Mouse (Mus musculus): ENCODE measurements around the gene Rom1.
"Not testable (repeated sequence)": the region's sequence is repeated elsewhere in the genome, so short reads cannot be mapped to it uniquely, and the experiment has no call there.

Gene Rom1

GRCm38 (mm10) chr19:8929224-8930088 is at the start of gene Rom1, which contains the start of gene Eml3:
Gene Rom1 (minus strand): TSS chr19:8929356.
Gene Eml3 (plus strand): TSS chr19:8929552.
- peak; percentile 87 for DNase-seq

- no peak for DNase-seq
These were observed 47.4 kb upstream of the Rom1 start for GRCm38 (mm10) chr19:8976535-8976934.

GRCm38 (mm10) chr19:8975491-8975890 is 46.3 kb upstream of the Rom1 start:
- no peak for DNase-seq

GRCm38 (mm10) chr19:8974638-8975037 is 45.5 kb upstream of the Rom1 start:
- DNase-seq = no peak

GRCm38 (mm10) chr19:8972491-8972890 is 43.3 kb upstream of the Rom1 start:
- DNase-seq = not testable (repeated sequence)

- no peak for DNase-seq
These were observed 38.7 kb upstream of the Rom1 start for GRCm38 (mm10) chr19:8967893-8968292.

GRCm38 (mm10) chr19:8967373-8967743 is 38.2 kb upstream of the Rom1 start:
- no peak for DNase-seq

GRCm38 (mm10) chr19:8966590-8967372 is 37.6 kb upstream of the Rom1 start, which contains the start of gene Eef1g:
Gene Eef1g (plus strand): TSS chr19:8967041.
- DNase-seq = peak; percentile 100

- DNase-seq = no peak
These were observed 37.0 kb upstream of the Rom1 start for GRCm38 (mm10) chr19:8966198-8966589.

- DNase-seq = peak; percentile 76
These were observed 36.6 kb upstream of the Rom1 start for GRCm38 (mm10) chr19:8965771-8966170.

GRCm38 (mm10) chr19:8965075-8965474 is 35.9 kb upstream of the Rom1 start:
- DNase-seq = peak; percentile 63

- no peak for DNase-seq
These were observed 33.1 kb upstream of the Rom1 start for GRCm38 (mm10) chr19:8962256-8962655.

- no peak for DNase-seq
These were observed 25.0 kb upstream of the Rom1 start for GRCm38 (mm10) chr19:8954171-8954570.

GRCm38 (mm10) chr19:8953135-8954039 is 24.2 kb upstream of the Rom1 start, which contains the start of gene Tut1:
Gene Tut1 (plus strand): TSS chr19:8953847.
- peak; percentile 91 for DNase-seq

- DNase-seq = no peak
These were observed 23.1 kb upstream of the Rom1 start for GRCm38 (mm10) chr19:8952241-8952640.

- no peak for DNase-seq
These were observed 21.0 kb upstream of the Rom1 start for GRCm38 (mm10) chr19:8950190-8950589.

GRCm38 (mm10) chr19:8946929-8947328 is 17.8 kb upstream of the Rom1 start:
- DNase-seq = no peak

GRCm38 (mm10) chr19:8945251-8945650 is 16.1 kb upstream of the Rom1 start:
- DNase-seq = no peak

GRCm38 (mm10) chr19:8944750-8945149 is 15.6 kb upstream of the Rom1 start:
- DNase-seq = no peak

- no peak for DNase-seq
These were observed 14.9 kb upstream of the Rom1 start for GRCm38 (mm10) chr19:8944062-8944461.

- DNase-seq = no peak
These were observed 13.9 kb upstream of the Rom1 start for GRCm38 (mm10) chr19:8943047-8943446.

- DNase-seq = no peak
These were observed 13.3 kb upstream of the Rom1 start for GRCm38 (mm10) chr19:8942276-8942964.

Measured in cerebellum, adult 11-12 months (tissue).